Mouse (Mus musculus): Measurements from ENCODE around the gene a. TPM values are rescaled to one million over a fixed set of nuclear protein-coding genes. Genes with fewer than 3 reads are reported as not detected.
"Not testable (repeated sequence)": the region's sequence is repeated elsewhere in the genome, so short reads cannot be mapped to it uniquely, and the experiment has no call there.

Gene a
- polyA plus RNA-seq, 1 experiment from 2014 or later, result 0.35 TPM

DNA sequence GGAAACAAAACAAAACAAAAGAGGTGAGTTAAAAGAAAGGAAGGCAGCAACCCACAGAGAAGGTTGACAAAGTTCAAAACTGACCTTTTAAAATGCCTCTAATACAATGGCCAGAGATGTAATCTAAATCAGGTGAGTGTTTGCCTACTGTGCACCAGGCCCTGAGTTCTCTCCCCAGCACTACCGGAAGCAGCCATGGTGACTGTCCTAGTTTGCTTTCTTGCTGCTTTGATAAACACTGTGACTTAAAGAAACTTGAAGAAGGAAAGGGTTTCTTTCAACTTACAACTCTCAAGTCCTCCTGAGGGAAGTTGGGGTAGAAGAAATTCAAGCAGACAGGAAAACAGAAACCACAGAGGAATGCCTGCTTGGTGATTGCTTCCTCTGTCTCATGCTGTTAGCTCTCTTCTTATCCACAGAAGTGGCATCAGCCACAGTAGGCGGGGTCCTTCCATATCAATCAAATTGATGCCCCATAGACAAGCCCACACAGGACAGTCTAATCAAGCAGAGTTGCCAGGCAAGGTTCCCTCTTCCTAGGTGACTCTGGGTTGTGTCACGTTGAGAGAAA, 220.0 kb downstream of the a start:
- peaks cover 3% of the 10 kb centered on the region; the same call in 1 of the 2 replicates for H3K9me3 ChIP-seq (ENCODE audit: low read length)
- WGBS, result 53% methylated on average over 3 of the region's 3 CpGs
- H3K36me3 ChIP-seq (ENCODE audit: insufficient read depth, low read length), result no peaks in the 10 kb centered on the region
- no peak overlapping the region for H3K27ac ChIP-seq (ENCODE audit: low read length)
- no peak overlapping the region for H3K4me2 ChIP-seq (replicated peaks; ENCODE audit: low read depth, low read length)
- H3K9ac ChIP-seq (replicated peaks; ENCODE audit: low read length), result no peak overlapping the region
- ATAC-seq (ENCODE audit: low FRiP score, low TSS enrichment), result no peak
- H3K27me3 ChIP-seq (ENCODE audit: insufficient read depth, low read length), result no peaks in the 10 kb centered on the region
- H3K4me1 ChIP-seq (ENCODE audit: insufficient read depth, low read length), result no peaks in the 10 kb centered on the region
- no peak overlapping the region for H3K4me3 ChIP-seq (ENCODE audit: low read length)

GRCm38 (mm10) chr2:155012991-155013390, 221.8 kb downstream of the a start:
- H3K9me3 ChIP-seq (ENCODE audit: low read length), result no peaks in the 10 kb centered on the region
- 80% methylated on average over 6 of the region's 6 CpGs for WGBS
- no peak overlapping the region for H3K4me2 ChIP-seq (replicated peaks; ENCODE audit: low read depth, low read length)
- no peaks in the 10 kb centered on the region for H3K27me3 ChIP-seq (ENCODE audit: insufficient read depth, low read length)
- no peak overlapping the region for H3K9ac ChIP-seq (replicated peaks; ENCODE audit: low read length)
- H3K36me3 ChIP-seq (ENCODE audit: insufficient read depth, low read length), result no peaks in the 10 kb centered on the region
- no peak overlapping the region for H3K4me3 ChIP-seq (ENCODE audit: low read length)
- no peaks in the 10 kb centered on the region for H3K4me1 ChIP-seq (ENCODE audit: insufficient read depth, low read length)
- no peak overlapping the region for H3K27ac ChIP-seq (ENCODE audit: low read length)
- no peak for ATAC-seq (ENCODE audit: low FRiP score, low TSS enrichment)

- ATAC-seq (ENCODE audit: low FRiP score, low TSS enrichment); H3K4me2 ChIP-seq (replicated peaks; ENCODE audit: low read depth, low read length); H3K27me3 ChIP-seq (ENCODE audit: insufficient read depth, low read length); H3K4me3 ChIP-seq (ENCODE audit: low read length); H3K27ac ChIP-seq (ENCODE audit: low read length); H3K9me3 ChIP-seq (ENCODE audit: low read length); H3K4me1 ChIP-seq (ENCODE audit: insufficient read depth, low read length); H3K36me3 ChIP-seq (ENCODE audit: insufficient read depth, low read length); H3K9ac ChIP-seq (replicated peaks; ENCODE audit: low read length): not testable (repeated sequence)
- 32% methylated on average over 7 of the region's 9 CpGs for WGBS
Observed at GRCm38 (mm10) chr2:155016751-155017150, 225.5 kb downstream of the a start.

DNA sequence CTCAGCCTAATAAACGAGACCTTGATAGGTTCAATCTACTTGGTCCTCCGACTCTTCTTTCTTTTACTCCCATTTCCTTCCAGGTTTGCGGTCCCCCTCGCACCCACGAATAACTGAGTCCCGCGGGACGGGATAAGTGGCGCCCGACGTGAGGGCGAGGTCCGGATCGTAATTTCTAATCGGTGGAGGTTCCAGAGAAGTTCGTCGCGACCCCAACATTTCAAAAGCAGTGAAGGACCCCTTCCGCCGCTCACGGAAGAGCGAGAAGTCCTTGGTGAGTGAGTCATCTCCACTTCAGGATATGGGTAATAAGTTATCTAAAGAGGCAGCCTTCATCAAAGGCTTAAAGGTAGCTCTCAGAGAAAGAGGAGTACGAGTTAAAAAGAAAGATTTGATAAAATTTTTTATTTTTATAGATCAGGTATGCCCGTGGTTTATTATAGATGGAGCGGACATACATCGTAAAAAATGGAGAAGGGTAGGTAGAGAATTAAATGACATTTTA, 227.1 kb downstream of the a start, which contains the start of gene Gm14226:
Gm14226 (plus strand) TSS at position 16 of the 505 bp plus-strand sequence.
- peak within 1 kb of the TSS; percentile 73 for H3K9ac ChIP-seq (replicated peaks; ENCODE audit: low read length)
- not testable (repeated sequence) for H3K36me3 ChIP-seq (ENCODE audit: insufficient read depth, low read length); H3K9me3 ChIP-seq (ENCODE audit: low read length); H3K27me3 ChIP-seq (ENCODE audit: insufficient read depth, low read length); H3K4me1 ChIP-seq (ENCODE audit: insufficient read depth, low read length); ATAC-seq (ENCODE audit: low FRiP score, low TSS enrichment)
- under 1% methylated on average over 23 of the region's 26 CpGs for WGBS
- H3K4me2 ChIP-seq (replicated peaks; ENCODE audit: low read depth, low read length), result peak within 1 kb of the TSS; percentile 97
- H3K4me3 ChIP-seq (ENCODE audit: low read length), result peak within 1 kb of the TSS; percentile 58
- peak within 1 kb of the TSS; percentile 83 for H3K27ac ChIP-seq (ENCODE audit: low read length)

DNA sequence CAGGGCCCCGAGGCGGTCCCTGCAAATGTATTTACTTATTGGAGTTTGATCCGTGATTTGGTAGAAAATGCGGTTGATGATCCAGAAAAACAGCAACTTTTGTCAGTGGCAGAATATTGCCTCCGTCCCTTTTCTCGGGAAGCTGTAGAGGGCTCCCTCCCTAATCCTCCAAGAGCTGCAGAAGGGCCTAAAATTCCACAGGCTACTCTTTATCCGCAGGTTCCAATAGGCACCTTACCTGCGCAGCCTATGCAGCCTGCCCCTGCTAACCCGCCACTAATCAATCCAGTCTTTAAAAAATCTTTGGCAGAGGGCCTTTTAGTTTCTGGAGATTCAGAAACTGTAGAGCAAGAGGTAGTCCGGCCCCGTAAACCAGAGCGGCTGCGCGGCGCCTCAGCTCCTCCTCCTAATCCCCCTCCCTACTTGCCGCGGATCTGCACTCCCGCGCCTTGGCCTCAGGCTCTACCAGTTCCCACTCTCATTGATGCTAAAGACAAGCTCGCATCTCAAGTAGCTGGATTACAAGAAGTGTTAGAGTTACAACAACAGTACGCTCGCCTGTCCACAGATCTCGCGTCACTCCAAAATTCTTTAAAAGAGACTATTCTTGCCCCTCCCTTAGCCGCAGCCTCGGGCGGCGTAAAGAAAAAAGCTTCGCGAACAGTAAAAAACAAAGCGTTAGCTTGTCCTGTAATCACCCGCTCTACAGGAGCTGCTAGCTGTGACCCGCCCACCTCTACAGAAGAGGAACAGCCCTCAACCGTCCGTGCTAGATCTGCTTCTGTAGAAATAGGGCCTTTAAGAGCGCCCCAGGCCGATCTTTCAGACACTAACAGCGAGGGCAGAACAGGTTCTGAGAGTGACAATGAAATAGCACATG, 227.8 kb downstream of the a start:
- Histone ChIP-seq H3K4me3 (ENCODE audit: low read length) (peak overlapping the region; percentile 58), H3K4me1 (ENCODE audit: insufficient read depth, low read length) (0 out of 2 replicates have a peak, but pooled peaks cover 2% of the 10 kb centered on the region), H3K36me3 (ENCODE audit: insufficient read depth, low read length) (no peaks in the 10 kb centered on the region), H3K9ac (replicated peaks; ENCODE audit: low read length) (peak overlapping the region; percentile 73), H3K9me3 (ENCODE audit: low read length) (no peaks in the 10 kb centered on the region), H3K4me2 (replicated peaks; ENCODE audit: low read depth, low read length) (peak overlapping the region; percentile 97), H3K27me3 (ENCODE audit: insufficient read depth, low read length) (no peaks in the 10 kb centered on the region), H3K27ac (ENCODE audit: low read length) (peak overlapping the region; percentile 83)
- peak; percentile 96 for ATAC-seq (ENCODE audit: low FRiP score, low TSS enrichment)
- under 1% methylated on average over 38 of the region's 38 CpGs for WGBS

GRCm38 (mm10) chr2:155019673-155020072, 228.5 kb downstream of the a start:
- WGBS, result 0% methylated on average over 22 of the region's 22 CpGs
- H3K9me3 ChIP-seq (ENCODE audit: low read length), result no peaks in the 10 kb centered on the region

GRCm38 (mm10) chr2:155020247-155020826, 229.1 kb downstream of the a start:
- ATAC-seq (ENCODE audit: low FRiP score, low TSS enrichment); H3K4me3 ChIP-seq (ENCODE audit: low read length); H3K4me1 ChIP-seq (ENCODE audit: insufficient read depth, low read length); H3K36me3 ChIP-seq (ENCODE audit: insufficient read depth, low read length); H3K27me3 ChIP-seq (ENCODE audit: insufficient read depth, low read length); H3K9me3 ChIP-seq (ENCODE audit: low read length); H3K27ac ChIP-seq (ENCODE audit: low read length): not testable (repeated sequence)
- H3K9ac ChIP-seq (replicated peaks; ENCODE audit: low read length), result 0 out of 2 replicates have a peak overlapping the region, but pooled peaks have one; percentile 73
- WGBS, result 32% methylated on average over 20 of the region's 20 CpGs
- H3K4me2 ChIP-seq (replicated peaks; ENCODE audit: low read depth, low read length), result peak overlapping the region; percentile 97

More at GRCm38 (mm10) chr2:155019673-155020072, 228.5 kb downstream of the a start:
- 0 out of 2 replicates have a peak, but pooled peaks cover 2% of the 10 kb centered on the region for H3K4me1 ChIP-seq (ENCODE audit: insufficient read depth, low read length)
- H3K4me3 ChIP-seq (ENCODE audit: low read length), result peak overlapping the region; percentile 58
- no peaks in the 10 kb centered on the region for H3K36me3 ChIP-seq (ENCODE audit: insufficient read depth, low read length)
- peak; percentile 91 for ATAC-seq (ENCODE audit: low FRiP score, low TSS enrichment)
- peak overlapping the region; percentile 97 for H3K4me2 ChIP-seq (replicated peaks; ENCODE audit: low read depth, low read length)
- H3K27ac ChIP-seq (ENCODE audit: low read length), result peak overlapping the region; percentile 83
- H3K9ac ChIP-seq (replicated peaks; ENCODE audit: low read length), result peak overlapping the region; percentile 73
- H3K27me3 ChIP-seq (ENCODE audit: insufficient read depth, low read length), result no peaks in the 10 kb centered on the region

- no peak overlapping the region for H3K4me3 ChIP-seq (ENCODE audit: low read length)
- H3K27ac ChIP-seq (ENCODE audit: low read length), result no peak overlapping the region
- no peak overlapping the region for H3K4me2 ChIP-seq (replicated peaks; ENCODE audit: low read depth, low read length)
- no peaks in the 10 kb centered on the region for H3K27me3 ChIP-seq (ENCODE audit: insufficient read depth, low read length)
- 58% methylated on average over 7 of the region's 7 CpGs for WGBS
- peaks cover 1% of the 10 kb centered on the region; the same call in 1 of the 2 replicates for H3K4me1 ChIP-seq (ENCODE audit: insufficient read depth, low read length)
- no peak overlapping the region for H3K9ac ChIP-seq (replicated peaks; ENCODE audit: low read length)
- no peak for ATAC-seq (ENCODE audit: low FRiP score, low TSS enrichment)
- no peaks in the 10 kb centered on the region for H3K9me3 ChIP-seq (ENCODE audit: low read length)
- H3K36me3 ChIP-seq (ENCODE audit: insufficient read depth, low read length), result no peaks in the 10 kb centered on the region
Observed at GRCm38 (mm10) chr2:155030831-155031230, 239.6 kb downstream of the a start.

DNA sequence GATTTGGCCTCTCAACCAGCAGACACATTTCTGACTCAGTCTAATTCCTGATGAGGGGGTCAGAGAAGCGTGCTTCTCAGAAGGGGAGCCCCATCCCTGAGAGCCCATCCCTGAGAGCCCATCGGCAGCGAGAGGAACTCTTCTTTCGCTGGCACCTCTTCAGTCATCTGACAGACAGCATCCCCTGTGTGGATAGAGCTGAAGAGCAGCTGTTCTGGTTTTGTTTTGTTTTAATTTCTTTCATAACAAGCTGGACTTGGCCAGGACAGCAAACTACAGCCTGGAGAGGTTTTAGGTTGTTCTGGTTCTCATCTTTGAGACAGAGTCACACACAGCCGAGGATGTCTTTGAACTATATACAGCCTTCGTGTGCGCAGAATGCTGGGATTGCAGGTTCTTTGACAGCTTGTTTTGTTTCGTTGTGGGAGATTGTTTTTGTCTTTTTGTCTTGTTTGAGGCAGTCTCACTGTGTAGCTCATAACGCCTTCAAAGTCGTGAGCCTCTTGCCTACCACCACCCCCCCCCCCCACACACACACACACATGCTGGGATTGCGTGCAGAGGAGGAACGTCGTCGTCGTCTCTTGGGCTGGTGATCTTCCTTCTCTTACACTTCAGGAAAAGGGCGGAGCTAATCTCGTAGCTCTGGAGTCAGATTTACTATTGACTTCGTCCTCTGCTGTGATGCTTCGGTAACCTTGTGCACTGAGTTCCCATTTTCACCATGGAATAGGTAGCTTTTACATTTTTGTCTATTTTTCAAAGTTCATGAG, 241.9 kb downstream of the a start:
- H3K27ac ChIP-seq (ENCODE audit: low read length), result no peak overlapping the region

More for the DNA sequence above, 241.9 kb downstream of the a start:
- Histone ChIP-seq H3K27me3 (ENCODE audit: insufficient read depth, low read length) (no peaks in the 10 kb centered on the region), H3K9ac (replicated peaks; ENCODE audit: low read length) (no peak overlapping the region), H3K4me2 (replicated peaks; ENCODE audit: low read depth, low read length) (no peak overlapping the region), H3K9me3 (ENCODE audit: low read length) (no peaks in the 10 kb centered on the region), H3K4me1 (ENCODE audit: insufficient read depth, low read length) (peaks cover 11% of the 10 kb centered on the region), H3K4me3 (ENCODE audit: low read length) (no peak overlapping the region), H3K36me3 (ENCODE audit: insufficient read depth, low read length) (no peaks in the 10 kb centered on the region)
- ATAC-seq (ENCODE audit: low FRiP score, low TSS enrichment), result no peak
- WGBS, result 43% methylated on average over 19 of the region's 19 CpGs

Measured in kidney, embryonic 16.5 days (tissue).